Mouse (Mus musculus) left cerebral cortex, postnatal 25 days (tissue): ENCODE results near the gene Slc25a54. TPM values are rescaled to one million over a fixed set of nuclear protein-coding genes. Genes with fewer than 3 reads are reported as not detected.
A peak's percentile ranks its signal among the peaks of the same experiment; 100 is the strongest.

Experiments used
- DNase-seq, 2 experiments: peaks; one replicate each; pipeline ENCODE4 v3.0.0; 2022; ENCODE audit warnings: low spot score in 2 of 2, mixed read lengths in 1 of 2
- intact Hi-C: fragments of 180-260 bp; cut with DNase I; formaldehyde crosslinking; loops from one replicate; pipeline ENCODE4 v1.15.1; 2025
- total RNA-seq, 2 experiments: library from RNA; stranded (reverse); gene quantifications; 2 replicates each; pipeline ENCODE4 v1.2.3; 2021

Gene Slc25a54
- total RNA-seq = not detected

DNA sequence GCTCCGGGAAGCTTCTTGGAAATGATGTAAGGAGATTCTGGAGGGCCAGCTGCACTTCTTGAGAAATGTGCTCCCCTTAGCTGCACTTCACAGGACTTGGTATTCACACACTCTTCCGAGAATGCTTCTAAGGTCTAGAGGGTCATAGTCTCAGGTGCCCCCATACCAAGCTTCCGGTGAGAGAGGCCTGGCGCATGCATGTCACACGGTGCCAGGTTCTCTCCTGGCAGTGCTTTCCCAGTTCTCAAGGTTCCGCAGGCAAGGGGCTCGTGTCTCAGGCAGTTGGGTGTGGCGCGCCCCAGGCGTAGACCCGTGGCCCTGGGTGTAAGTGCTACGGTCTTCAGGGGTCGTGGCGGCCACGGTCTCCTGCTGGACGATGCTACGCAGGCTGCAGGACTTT, at the start of gene Slc25a54:
Gene Slc25a54, plus strand, starts transcription at position 301 of the 400 bp plus-strand sequence.
- DNase-seq = no peak
- intact Hi-C loops = no loop called here

- DNase-seq = no peak
- intact Hi-C loops = no loop called here
Measured at GRCm38 (mm10) chr3:109030817-109031216, 49.5 kb upstream of the Slc25a54 start.

- DNase-seq = no peak
- intact Hi-C loops = no loop called here
Measured at GRCm38 (mm10) chr3:109031626-109032025, 48.6 kb upstream of the Slc25a54 start.

- intact Hi-C loops = no loop called here
- no peak for DNase-seq
Measured at GRCm38 (mm10) chr3:109032306-109032705, 48.0 kb upstream of the Slc25a54 start.

DNA sequence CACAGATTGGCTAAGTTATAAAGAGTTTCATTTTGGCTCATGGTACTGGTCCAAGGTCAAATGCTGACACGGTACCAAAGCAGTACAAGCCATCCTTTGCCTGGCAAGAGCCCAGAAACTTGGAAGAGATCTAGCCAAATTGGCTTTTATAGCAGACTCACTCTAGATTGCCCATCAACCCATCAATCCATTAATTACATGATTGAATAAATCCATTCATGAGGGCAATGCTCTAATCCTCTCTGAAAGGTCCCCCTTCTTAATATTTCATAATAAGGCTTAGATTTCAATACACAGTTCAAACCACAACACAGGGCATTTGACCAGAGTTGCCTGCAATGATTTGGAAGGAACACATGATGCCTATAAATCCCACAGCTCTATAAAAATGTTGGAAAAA, 45.9 kb upstream of the Slc25a54 start:
- intact Hi-C loops = no loop called here
- no peak for DNase-seq

DNA sequence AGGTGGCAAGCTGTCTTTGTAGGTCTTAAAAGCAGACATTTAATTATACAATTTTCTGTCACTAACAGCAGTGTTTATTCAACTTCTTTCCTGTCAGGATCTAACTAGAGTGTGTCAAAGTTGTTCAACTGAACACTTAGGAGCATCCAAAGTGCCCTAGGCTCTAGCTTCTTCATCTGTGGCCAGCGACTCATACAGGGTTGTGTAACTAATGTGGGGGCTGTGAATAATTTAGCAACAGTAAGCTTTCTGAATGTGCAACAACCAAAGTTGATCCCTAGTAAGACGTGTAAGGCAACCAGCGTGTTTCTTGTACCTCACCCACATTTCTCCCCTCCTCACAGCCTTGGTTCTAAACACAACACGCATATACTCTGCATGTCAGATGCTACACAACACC, 39.4 kb upstream of the Slc25a54 start:
- intact Hi-C loops = no loop called here
- DNase-seq = no peak

- intact Hi-C loops = no loop called here
- no peak for DNase-seq
Measured at GRCm38 (mm10) chr3:109043395-109043794, 36.9 kb upstream of the Slc25a54 start.

- intact Hi-C loops = no loop called here
- no peak for DNase-seq
Measured at GRCm38 (mm10) chr3:109046428-109046827, 33.8 kb upstream of the Slc25a54 start.

DNA sequence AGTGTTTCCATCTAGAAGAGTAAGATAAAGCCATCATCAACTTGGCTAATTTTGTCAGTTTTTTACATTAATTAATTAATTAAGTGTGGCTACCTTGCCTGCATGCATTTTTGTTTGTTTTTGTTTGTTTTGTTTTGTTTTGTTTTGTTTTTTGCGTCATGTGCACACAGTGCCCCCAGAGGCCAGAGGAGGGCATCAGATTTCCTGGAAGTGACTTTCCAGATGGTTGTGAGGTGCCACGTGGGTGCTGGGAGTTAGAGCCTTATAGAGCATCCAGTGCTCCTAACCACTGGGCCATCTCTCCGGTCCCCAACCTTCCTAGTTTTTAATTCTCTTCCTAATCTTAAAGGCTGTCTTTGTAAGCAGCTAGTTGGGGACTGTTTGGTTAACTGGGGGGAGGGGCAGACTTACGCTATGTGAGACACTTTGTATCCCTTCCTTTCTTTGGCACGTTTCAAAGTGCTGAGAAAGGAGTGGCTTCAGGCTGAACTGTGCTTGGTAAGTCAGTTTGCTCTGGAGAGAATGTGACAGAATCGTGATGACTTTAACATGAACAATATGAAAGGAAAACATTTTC, 32.5 kb upstream of the Slc25a54 start:
- intact Hi-C loops = no loop called here
- DNase-seq = no peak

- DNase-seq = no peak
- intact Hi-C loops = no loop called here
Measured at GRCm38 (mm10) chr3:109051056-109051945, 29.0 kb upstream of the Slc25a54 start.

DNA sequence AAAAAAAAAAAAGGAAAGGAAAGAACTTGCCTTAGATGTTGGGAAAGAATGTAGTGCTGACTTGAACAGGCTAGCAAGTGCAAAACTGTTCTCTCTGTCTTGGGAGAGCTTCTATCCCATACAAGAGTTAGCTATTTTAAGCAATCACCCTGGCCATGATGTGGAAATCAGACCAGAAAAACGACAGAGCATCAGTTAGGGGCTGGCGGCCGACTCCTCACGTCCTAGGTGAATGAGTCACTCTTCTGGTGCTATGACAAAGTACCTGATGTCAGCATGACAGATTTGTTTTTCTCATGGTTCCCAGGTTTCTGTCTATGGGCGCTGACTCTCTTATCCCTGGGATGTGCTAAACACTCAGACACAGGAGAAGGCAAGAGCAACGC, 28.3 kb upstream of the Slc25a54 start:
- intact Hi-C loops = no loop called here
- no peak for DNase-seq

GRCm38 (mm10) chr3:109059903-109060302, 20.4 kb upstream of the Slc25a54 start:
- intact Hi-C loops = loop anchor here (5.0 kb wide), 3 partner anchors 98 to 203 kb away; partner anchors contain the start of gene Prpf38b
- peak; percentile 13 to 69 for DNase-seq

- no peak for DNase-seq
- intact Hi-C loops = loop anchor here (5.0 kb wide), 3 partner anchors 100 to 205 kb away; partner anchors contain the start of gene Prpf38b
Measured at GRCm38 (mm10) chr3:109062391-109062790, 17.9 kb upstream of the Slc25a54 start.

DNA sequence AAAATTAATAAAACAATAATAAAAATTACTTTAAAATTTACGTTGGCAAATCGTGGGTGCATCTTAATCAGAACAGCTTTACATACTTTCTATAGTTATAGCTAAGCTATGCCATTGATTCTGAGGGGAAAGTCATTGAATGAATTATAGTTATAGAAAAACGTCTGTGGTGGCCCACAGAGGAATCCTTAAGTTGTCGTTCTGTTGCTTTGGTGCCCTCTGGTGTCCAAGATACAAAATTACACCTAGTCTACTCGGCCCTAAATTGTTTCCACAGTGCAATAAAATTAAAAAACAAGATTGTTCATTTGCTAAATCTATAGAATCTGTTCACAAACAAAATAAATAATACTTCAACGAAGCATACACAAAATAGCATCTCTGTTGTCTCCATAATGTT, 17.3 kb upstream of the Slc25a54 start:
- DNase-seq = peak; percentile 37 to 66
- intact Hi-C loops = loop anchor here (1.0 to 5.0 kb wide), 4 partner anchors 36 to 206 kb away; partner anchors contain the start of genes Fam102b and Prpf38b

GRCm38 (mm10) chr3:109084418-109084817, 4.1 kb downstream of the Slc25a54 start:
- DNase-seq = no peak

GRCm38 (mm10) chr3:109088460-109088859, 8.2 kb downstream of the Slc25a54 start:
- intact Hi-C loops = no loop called here
- no peak for DNase-seq

More at GRCm38 (mm10) chr3:109084418-109084817, 4.1 kb downstream of the Slc25a54 start:
- intact Hi-C loops = no loop called here

DNA sequence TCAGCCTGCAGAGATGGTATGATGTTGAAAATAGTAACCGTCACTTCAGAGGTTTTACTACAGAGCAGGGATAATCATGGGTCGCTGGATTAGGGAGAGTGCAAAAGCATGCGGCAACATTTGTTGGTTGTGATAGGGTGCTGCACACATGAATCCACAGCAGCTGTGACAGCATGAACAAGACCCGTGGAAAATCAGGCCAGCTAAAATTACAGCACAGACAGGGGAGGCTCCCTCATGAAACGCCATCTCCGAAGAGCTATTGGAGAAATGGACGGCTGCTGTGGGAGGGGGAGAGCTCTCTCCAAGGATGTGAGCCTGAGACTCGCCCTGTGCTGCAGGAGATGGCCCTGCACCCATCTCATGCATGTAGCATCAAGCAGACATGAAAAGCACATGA, 24.4 kb downstream of the Slc25a54 start:
- intact Hi-C loops = no loop called here
- DNase-seq = peak in 1 of 2 experiments; percentile 8

- no peak for DNase-seq
- intact Hi-C loops = no loop called here
Measured at GRCm38 (mm10) chr3:109117136-109117535, 36.9 kb downstream of the Slc25a54 start.

DNA sequence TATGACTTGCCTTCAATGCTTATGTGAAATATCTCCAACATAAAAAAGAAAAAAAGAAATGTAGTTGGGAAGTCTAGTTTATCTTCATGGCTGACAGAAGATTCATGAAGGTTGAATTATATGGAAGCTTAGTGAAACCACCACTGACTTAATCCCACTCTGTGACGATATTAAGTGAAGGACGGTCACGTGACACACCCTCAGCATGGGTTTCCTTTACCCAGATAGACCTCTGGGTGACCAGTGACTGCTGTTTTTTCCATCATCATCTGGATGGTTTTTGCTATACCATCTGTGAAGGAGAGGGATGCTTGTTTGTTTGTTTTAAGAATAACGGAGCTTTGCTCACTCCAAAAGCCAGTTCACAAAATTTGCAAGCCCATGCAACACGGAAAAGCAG, 39.3 kb downstream of the Slc25a54 start:
- intact Hi-C loops = no loop called here

GRCm38 (mm10) chr3:109119973-109120372, 39.7 kb downstream of the Slc25a54 start:
- intact Hi-C loops = no loop called here
- DNase-seq = no peak

More for the DNA sequence above, 39.3 kb downstream of the Slc25a54 start:
- DNase-seq = no peak
